Mouse (Mus musculus) limb, embryonic 11.5 days (tissue): ENCODE measurements around the gene Cmtm6. TPM values are rescaled to one million over a fixed set of nuclear protein-coding genes. Genes with fewer than 3 reads are reported as not detected.

Source experiments
- ATAC-seq: fragments of 200-750 bp; cut with Nextera tagmentation; 2 replicates; pipeline ENCODE4 v1.8.0; 2017; ENCODE audit warnings: low read depth; ENCODE audit not compliant: insufficient number of reproducible peaks, low FRiP score, low TSS enrichment
- DNase-seq: peaks from one replicate; pipeline ENCODE4 v3.0.0-alpha.2; 2015; ENCODE audit warnings: low spot score
- H3K27ac ChIP-seq: fragments of 300-500 bp; sonication (generic); replicated peaks from 2 replicates; pipeline ENCODE4 v1.5.1; 2014; ENCODE audit warnings: low read depth, mild to moderate bottlenecking, low read length
- H3K27me3 ChIP-seq: fragments of 300-500 bp; sonication (generic); 2 replicates; pipeline ENCODE4 v1.6.1; 2014; ENCODE audit warnings: mild to moderate bottlenecking, low read length, mixed read lengths; ENCODE audit not compliant: control insufficient read depth, insufficient read depth
- H3K36me3 ChIP-seq: fragments of 300-500 bp; sonication (generic); 2 replicates; pipeline ENCODE4 v1.6.1; 2014; ENCODE audit warnings: mild to moderate bottlenecking, low read length, moderate library complexity, mixed read lengths; ENCODE audit not compliant: control insufficient read depth, insufficient read depth
- H3K4me1 ChIP-seq: fragments of 300-500 bp; sonication (generic); 2 replicates; pipeline ENCODE4 v1.6.1; 2014; ENCODE audit warnings: low read length, mixed read lengths; ENCODE audit not compliant: control insufficient read depth, insufficient read depth
- H3K4me2 ChIP-seq: fragments of 300-500 bp; sonication (generic); 2 replicates; pipeline ENCODE4 v1.6.1; 2014; ENCODE audit warnings: low read depth, mild to moderate bottlenecking, moderate library complexity; ENCODE audit not compliant: severe bottlenecking
- H3K4me3 ChIP-seq: fragments of 300-500 bp; sonication (generic); 2 replicates; pipeline ENCODE4 v1.5.1; 2014; ENCODE audit warnings: low read depth, low read length
- H3K9ac ChIP-seq: fragments of 300-500 bp; sonication (generic); 2 replicates; pipeline ENCODE4 v1.6.1; 2014; ENCODE audit warnings: mild to moderate bottlenecking, low read length
- H3K9me3 ChIP-seq: fragments of 300-500 bp; sonication (generic); 2 replicates; pipeline ENCODE4 v1.6.1; 2016; ENCODE audit warnings: low read length; ENCODE audit not compliant: control insufficient read depth
- WGBS: fragments of 180-500 bp; shearing (Covaris S2); extraction: QIAGEN DNeasy Blood & Tissue Kit; methylation state at CpG from one replicate; pipeline ENCODE4 v1.1.7; 2014; 5-methylcytosine and 5-hydroxymethylcytosine counted together
- polyA plus RNA-seq: library from polyadenylated mRNA; unstranded; fragments of >200 nt; fragmentation: Nextera tagmentation; extraction: Ambion mirVana; gene quantifications from 2 replicates; pipeline ENCODE4 v1.2.1, GENCODE M21; 2014

Cmtm6 gene
- polyA plus RNA-seq, 1 experiment from 2014 or later, result 24.0 TPM

GRCm38 (mm10) chr9:114740336-114740735, 9.4 kb downstream of the Cmtm6 start:
- 91% methylated on average over 9 of the region's 9 CpGs for WGBS
- Histone ChIP-seq H3K9ac (no peak overlapping the region), H3K4me2 (no peak overlapping the region), H3K27me3 (no peaks in the 10 kb centered on the region), H3K9me3 (no peaks in the 10 kb centered on the region), H3K36me3 (peaks cover 6% of the 10 kb centered on the region; the same call in 1 of the 2 replicates), H3K27ac (no peak overlapping the region), H3K4me3 (no peak overlapping the region), H3K4me1 (no peaks in the 10 kb centered on the region)
- no peak for ATAC-seq
- DNase-seq, result no peak

- ATAC-seq (no peak), DNase-seq (no peak)
- 89% methylated on average over 2 of the region's 2 CpGs for WGBS
- Histone ChIP-seq H3K4me1 (no peaks in the 10 kb centered on the region), H3K4me3 (no peak overlapping the region), H3K9me3 (no peaks in the 10 kb centered on the region), H3K36me3 (peaks cover 9% of the 10 kb centered on the region; the same call in 1 of the 2 replicates), H3K4me2 (no peak overlapping the region), H3K27me3 (no peaks in the 10 kb centered on the region), H3K9ac (no peak overlapping the region), H3K27ac (no peak overlapping the region)
Measured at GRCm38 (mm10) chr9:114742731-114743130, 11.8 kb downstream of the Cmtm6 start.

GRCm38 (mm10) chr9:114745163-114745562, 14.2 kb downstream of the Cmtm6 start:
- H3K9ac ChIP-seq, result no peak overlapping the region
- no peak overlapping the region for H3K4me2 ChIP-seq
- 88% methylated on average over 4 of the region's 4 CpGs for WGBS
- ATAC-seq (no peak), DNase-seq (no peak)
- H3K27ac ChIP-seq, result no peak overlapping the region
- no peaks in the 10 kb centered on the region for H3K9me3 ChIP-seq
- no peak overlapping the region for H3K4me3 ChIP-seq
- H3K4me1 ChIP-seq, result no peaks in the 10 kb centered on the region
- H3K36me3 ChIP-seq, result peaks cover 9% of the 10 kb centered on the region; the same call in 1 of the 2 replicates
- no peaks in the 10 kb centered on the region for H3K27me3 ChIP-seq

GRCm38 (mm10) chr9:114745654-114746053, 14.7 kb downstream of the Cmtm6 start:
- Histone ChIP-seq H3K4me2 (no peak overlapping the region), H3K4me3 (no peak overlapping the region), H3K9ac (no peak overlapping the region), H3K4me1 (no peaks in the 10 kb centered on the region), H3K9me3 (no peaks in the 10 kb centered on the region), H3K27me3 (no peaks in the 10 kb centered on the region), H3K36me3 (peaks cover 8% of the 10 kb centered on the region; the same call in 1 of the 2 replicates), H3K27ac (no peak overlapping the region)
- DNase-seq (no peak), ATAC-seq (no peak)
- 79% methylated on average over 4 of the region's 4 CpGs for WGBS

- H3K4me2 ChIP-seq, result no peak overlapping the region
- no peaks in the 10 kb centered on the region for H3K9me3 ChIP-seq
- H3K4me3 ChIP-seq, result no peak overlapping the region
- H3K4me1 ChIP-seq, result no peaks in the 10 kb centered on the region
- H3K27ac ChIP-seq, result no peak overlapping the region
- no peak for ATAC-seq
- no peak for DNase-seq
- H3K36me3 ChIP-seq, result peaks cover 8% of the 10 kb centered on the region; the same call in 1 of the 2 replicates
- H3K27me3 ChIP-seq, result no peaks in the 10 kb centered on the region
- WGBS, result 87% methylated on average over 10 of the region's 10 CpGs
- H3K9ac ChIP-seq, result no peak overlapping the region
Measured at GRCm38 (mm10) chr9:114747012-114747411, 16.1 kb downstream of the Cmtm6 start.

DNA sequence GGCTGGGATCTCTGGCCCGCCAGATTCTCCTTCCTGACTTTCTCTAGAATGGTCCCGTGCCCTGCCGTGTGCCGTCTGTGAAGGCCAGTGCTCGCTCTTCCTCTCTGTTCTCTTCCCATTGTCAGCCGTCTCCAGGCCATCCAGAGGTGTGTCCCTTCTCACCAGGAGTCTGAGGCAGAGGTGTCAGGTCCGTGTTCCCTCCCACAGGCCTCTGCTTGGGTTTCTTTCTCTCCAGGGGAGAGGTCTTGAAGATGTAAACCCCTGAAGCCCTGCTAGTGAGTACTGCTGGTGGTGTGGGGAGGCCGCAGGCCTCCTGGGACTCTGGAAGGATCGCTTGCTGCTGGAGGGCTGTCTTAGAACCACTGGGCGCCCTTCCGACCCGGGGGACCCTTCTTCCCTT, 16.6 kb downstream of the Cmtm6 start:
- peaks cover 8% of the 10 kb centered on the region; the same call in 1 of the 2 replicates for H3K36me3 ChIP-seq
- no peaks in the 10 kb centered on the region for H3K9me3 ChIP-seq
- 74% methylated on average over 12 of the region's 12 CpGs for WGBS

GRCm38 (mm10) chr9:114751582-114751981, 20.7 kb downstream of the Cmtm6 start:
- no peak overlapping the region for H3K27ac ChIP-seq
- H3K36me3 ChIP-seq, result peaks cover 3% of the 10 kb centered on the region; the same call in 1 of the 2 replicates
- H3K4me1 ChIP-seq, result peaks cover 4% of the 10 kb centered on the region; the same call in 1 of the 2 replicates
- no peaks in the 10 kb centered on the region for H3K9me3 ChIP-seq
- WGBS, result 83% methylated on average over 3 of the region's 3 CpGs
- no peak overlapping the region for H3K4me3 ChIP-seq
- no peaks in the 10 kb centered on the region for H3K27me3 ChIP-seq
- ATAC-seq (no peak), DNase-seq (no peak)
- no peak overlapping the region for H3K4me2 ChIP-seq
- H3K9ac ChIP-seq, result no peak overlapping the region

More for the DNA sequence above, 16.6 kb downstream of the Cmtm6 start:
- Histone ChIP-seq H3K27ac (no peak overlapping the region), H3K9ac (no peak overlapping the region), H3K4me1 (no peaks in the 10 kb centered on the region), H3K27me3 (no peaks in the 10 kb centered on the region), H3K4me2 (no peak overlapping the region), H3K4me3 (no peak overlapping the region)
- DNase-seq (no peak), ATAC-seq (no peak)

DNA sequence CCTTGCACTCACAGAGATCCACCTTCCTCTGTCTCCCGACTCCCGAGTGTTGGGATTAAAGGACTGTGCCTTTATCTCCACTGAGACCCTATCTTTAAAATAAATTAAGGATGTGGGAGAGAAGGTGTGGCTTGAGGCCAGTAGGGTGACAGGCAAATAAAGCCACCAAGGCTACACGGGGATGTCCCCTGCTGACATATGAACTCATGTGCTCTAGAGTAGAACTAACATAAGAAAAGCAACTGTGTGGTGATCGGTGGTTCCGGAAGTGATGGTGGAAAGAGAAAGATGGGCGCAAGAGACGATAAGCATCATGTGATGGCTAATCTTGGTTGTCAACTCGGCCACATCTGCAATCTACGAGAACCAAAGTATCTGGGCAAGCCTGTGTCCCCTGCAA, 21.4 kb downstream of the Cmtm6 start:
- WGBS, result 76% methylated on average over 9 of the region's 9 CpGs
- H3K9ac ChIP-seq, result no peak overlapping the region
- H3K36me3 ChIP-seq, result peaks cover 3% of the 10 kb centered on the region; the same call in 1 of the 2 replicates
- no peak overlapping the region for H3K27ac ChIP-seq
- no peak for DNase-seq
- peaks cover 4% of the 10 kb centered on the region; the same call in 1 of the 2 replicates for H3K4me1 ChIP-seq
- H3K27me3 ChIP-seq, result no peaks in the 10 kb centered on the region
- H3K4me2 ChIP-seq, result no peak overlapping the region
- no peak overlapping the region for H3K4me3 ChIP-seq
- no peak for ATAC-seq
- no peaks in the 10 kb centered on the region for H3K9me3 ChIP-seq
